8 mouse cellular contexts compared by ENCODE assay signal in the genomic region with DNA sequence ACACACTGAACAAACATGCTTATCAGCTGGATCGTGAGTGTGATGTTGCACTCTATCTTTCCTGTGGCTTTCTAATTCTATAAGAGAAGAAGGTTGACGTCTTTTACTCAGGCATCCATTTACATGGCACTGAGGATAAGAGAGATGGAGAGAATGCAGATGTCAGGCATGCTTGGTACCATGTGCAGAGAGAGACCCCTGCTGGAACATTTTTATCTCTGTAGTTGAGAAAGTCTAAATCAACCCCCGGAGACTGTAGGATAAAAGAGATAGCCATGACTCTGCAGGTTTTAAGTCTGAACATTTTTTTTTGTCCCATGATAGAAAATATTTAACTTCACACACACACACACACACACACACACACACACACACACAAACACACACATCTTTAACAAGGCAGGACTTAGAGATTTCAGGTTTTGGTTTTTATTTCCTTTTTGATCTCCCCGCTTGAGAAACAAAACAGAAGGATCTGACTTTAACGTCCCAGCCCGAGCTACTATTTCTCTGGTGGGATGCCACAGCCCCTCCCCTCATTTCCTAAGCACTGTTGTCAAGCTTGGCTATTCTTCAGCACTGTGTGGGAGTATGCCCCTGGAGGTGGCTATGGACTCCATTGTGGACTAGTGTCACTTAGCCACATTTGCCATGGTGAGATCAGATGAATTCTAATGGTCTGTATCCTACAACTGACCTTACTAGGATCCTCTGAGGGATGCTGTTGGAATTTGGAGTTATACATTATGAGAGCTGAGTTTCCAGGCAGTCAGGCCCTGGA. TPM values are rescaled to one million over a fixed set of nuclear protein-coding genes. Genes with fewer than 3 reads are reported as not detected.
DNase-seq lines count a peak whose midpoint lies in the region; ATAC-seq and TF ChIP-seq lines count a peak whose summit lies in the region.

No protein-coding gene starts in this region.

- no peaks in the 10 kb centered on the region for H3K79me2 ChIP-seq in heart, adult 2 months (replicated peaks; ENCODE audit: control insufficient read depth, insufficient read depth, low read length)

- 33% methylated on average over 6 of the region's 6 CpGs for WGBS in cerebellum, adult 2 months
- WGBS in heart, adult 2 months = 13% methylated on average over 6 of the region's 6 CpGs
- 12% methylated on average over 6 of the region's 6 CpGs for WGBS in liver, embryonic 14.5 days (ENCODE audit: insufficient replicate concordance)

- no peak overlapping the region for H3K9ac ChIP-seq in heart, adult 2 months (ENCODE audit: low read depth, low read length)
- no peak overlapping the region for H3K9ac ChIP-seq in liver, embryonic 14.5 days (replicated peaks)

- TF ChIP-seq CTCF in cerebellum, adult 2 months (IDR thresholded peaks at IDR 0.05; ENCODE audit: borderline replicate concordance, insufficient read depth, low read depth, low read length) = peak; percentile 60; the same call in 1 of the 2 replicates
- peak; percentile 81 for TF ChIP-seq CTCF in heart, adult 2 months (IDR thresholded peaks at IDR 0.05)
- peak; percentile 50 for TF ChIP-seq CTCF in liver, embryonic 14.5 days (IDR thresholded peaks at IDR 0.05; ENCODE audit: low read depth)

- H3K27ac ChIP-seq in cerebellum, adult 2 months (ENCODE audit: insufficient read depth, low read length) = no peak overlapping the region
- H3K27ac ChIP-seq in heart, adult 2 months = no peak overlapping the region
- H3K27ac ChIP-seq in liver, embryonic 14.5 days = no peak overlapping the region

- no peaks in the 10 kb centered on the region for H3K27me3 ChIP-seq in cerebellum, adult 2 months (ENCODE audit: control insufficient read depth, insufficient read depth, low read length)
- H3K27me3 ChIP-seq in heart, adult 2 months (ENCODE audit: control insufficient read depth, insufficient read depth, low read length) = no peaks in the 10 kb centered on the region
- H3K27me3 ChIP-seq in liver, embryonic 14.5 days (ENCODE audit: control insufficient read depth, insufficient read depth, low read length) = no peaks in the 10 kb centered on the region

- peak; percentile 63; the same call in 1 of the 2 replicates for ATAC-seq in liver, embryonic 14.5 days (ENCODE audit: insufficient read depth)

- no peak for TF ChIP-seq EP300 in heart, adult 2 months (IDR thresholded peaks at IDR 0.05; ENCODE audit: insufficient read depth, low read depth, low read length)
- TF ChIP-seq EP300 in liver, embryonic 14.5 days (IDR thresholded peaks at IDR 0.05; ENCODE audit: low read depth) = no peak

- intact Hi-C loops in heart, adult 2 months (cut with DNase I) = loop anchor here (5.0 to 10.0 kb wide), 2 partner anchors 77 to 399 kb away; partner anchors contain the start of gene 1190002N15Rik

- no peak overlapping the region for H3K4me2 ChIP-seq in liver, embryonic 14.5 days (ENCODE audit: low read depth)

- H3K4me3 ChIP-seq in cerebellum, adult 2 months (replicated peaks; ENCODE audit: insufficient read depth, low read depth, low read length) = no peak overlapping the region
- H3K4me3 ChIP-seq in heart, adult 2 months = no peak overlapping the region
- H3K4me3 ChIP-seq in liver, embryonic 14.5 days (ENCODE audit: insufficient read depth in 1 of 2, low read depth in 2 of 2, low read length in 2 of 2) = no peak overlapping the region

- H3K36me3 ChIP-seq in heart, adult 2 months (ENCODE audit: control insufficient read depth, insufficient read depth, low read length) = 0 out of 2 replicates have a peak, but pooled peaks cover 2% of the 10 kb centered on the region
- no peaks in the 10 kb centered on the region for H3K36me3 ChIP-seq in liver, embryonic 14.5 days (replicated peaks; ENCODE audit: control insufficient read depth, insufficient read depth, low read depth)

- H3K4me1 ChIP-seq in cerebellum, adult 2 months (ENCODE audit: control insufficient read depth, insufficient read depth, low read length) = peaks cover 7% of the 10 kb centered on the region; the same call in 1 of the 2 replicates
- H3K4me1 ChIP-seq in heart, adult 2 months (ENCODE audit: control insufficient read depth, insufficient read depth, low read length) = peaks cover 2% of the 10 kb centered on the region; the same call in 1 of the 2 replicates
- 0 out of 4 replicates have a peak, but pooled peaks cover 0 to 2% of the 10 kb centered on the region in 2 experiments for H3K4me1 ChIP-seq in liver, embryonic 14.5 days (replicated peaks; ENCODE audit: control insufficient read depth in 2 of 2, insufficient read depth in 2 of 2, low read length in 1 of 2)

- peak; percentile 15 for DNase-seq in 3134 (ENCODE audit: extremely low read depth, insufficient read length, low spot score)
- peak; percentile 80 for DNase-seq in CD4-positive, CD25-positive, alpha-beta regulatory T cell, adult 2 months (ENCODE audit: low read depth, low spot score)
- DNase-seq in cerebellum, adult 2 months = peak; percentile 52 to 71
- peak in 1 of 2 experiments; percentile 14 for DNase-seq in heart, adult 2 months
- DNase-seq in kidney, adult 8-10 months = peak; percentile 26 to 28
- DNase-seq in liver, embryonic 14.5 days (ENCODE audit: low read depth in 3 of 3, low spot score in 3 of 3) = peak; percentile 19 to 32 (median 27)
- peak; percentile 73 for DNase-seq in retina, postnatal 1 day
- no peak for DNase-seq in ovary, postnatal 10 days (ENCODE audit: low spot score)

- no peak for TF ChIP-seq POLR2A in cerebellum, adult 2 months (IDR thresholded peaks at IDR 0.05; ENCODE audit: borderline replicate concordance, insufficient read depth, low read length)
- TF ChIP-seq POLR2A in heart, adult 2 months (IDR thresholded peaks at IDR 0.05; ENCODE audit: insufficient read depth, low read depth, low read length) = no peak

- H3K9me3 ChIP-seq in liver, embryonic 14.5 days (ENCODE audit: control insufficient read depth, low read length) = no peaks in the 10 kb centered on the region

RNA-seq across cellular contexts. Expression of gene Slc9a9, which starts 55.6 kb away (rescaled TPM):
- 8.9 and 9.0 TPM in 2 replicates for polyA plus RNA-seq in cerebellum, adult 2 months (2012; rRNA removed)
- total RNA-seq in heart, adult 2 months (2021) = 1 to 10 TPM; 1.9 to 2.2 TPM
- 2.0 and 2.8 TPM in 2 replicates for polyA plus RNA-seq in heart, adult 2 months (2012; rRNA removed)
- polyA plus RNA-seq in liver, embryonic 14.5 days (2012; rRNA removed) = 0.90 and 1.1 TPM in 2 replicates
- polyA plus RNA-seq in liver, embryonic 14.5 days (2014; fragmentation: Nextera tagmentation; extraction: Ambion mirVana) = 1.3 and 1.6 TPM in 2 replicates
